Mouse (Mus musculus) embryo, embryonic 10 days (tissue): ENCODE measurements around the gene Plekhg4.
A peak's percentile ranks its signal among the peaks of the same experiment; 100 is the strongest.

ENCODE experiments used
- DNase-seq: peaks from one replicate; pipeline ENCODE4 v3.0.0-alpha.2; 2015; ENCODE audit warnings: low spot score

Plekhg4 gene

DNA sequence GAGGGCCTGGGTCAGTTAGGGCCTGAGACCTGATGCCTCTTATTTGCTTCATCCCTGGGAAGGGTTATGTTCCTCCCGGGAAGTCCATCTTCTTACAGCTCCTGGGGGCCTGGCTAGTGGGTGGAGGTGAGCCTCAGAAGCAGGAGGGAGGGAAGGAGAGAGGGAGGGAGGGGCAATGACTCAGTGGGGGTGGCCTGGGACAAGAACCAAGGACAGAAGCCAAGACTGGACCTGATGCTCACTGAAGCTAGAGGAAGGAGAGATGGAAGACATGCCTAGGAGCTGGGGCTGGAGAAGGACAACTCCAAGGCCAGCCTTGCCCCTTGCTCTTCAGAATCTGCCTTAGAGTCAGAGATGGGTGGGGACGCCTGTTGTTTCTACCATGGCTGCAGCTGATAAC, at the start of gene Plekhg4:
Gene Plekhg4 (plus strand): TSS at position 243 of the 400 bp plus-strand sequence.
- no peak for DNase-seq

DNA sequence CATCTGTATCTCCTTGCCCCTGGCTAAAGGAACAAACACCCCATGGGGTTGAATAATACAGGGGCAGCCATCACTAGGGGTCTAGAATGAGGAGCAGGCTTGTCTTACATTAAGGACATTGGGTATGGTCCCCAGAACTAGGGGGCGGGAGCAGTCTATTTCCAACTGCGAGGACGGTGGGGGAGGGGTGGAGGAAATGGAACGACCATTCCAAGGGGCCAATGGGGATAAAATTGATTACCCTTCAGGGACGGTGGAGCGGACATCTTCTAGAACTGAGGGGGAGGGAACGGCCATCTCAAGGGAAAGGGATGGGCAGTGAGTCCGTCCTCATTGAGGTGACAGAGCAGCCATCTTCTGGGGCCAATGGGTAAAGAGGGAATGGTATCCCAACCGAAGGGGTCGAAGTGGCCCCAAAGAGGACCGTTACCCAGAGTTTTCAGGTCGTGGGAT, 47.4 kb upstream of the Plekhg4 start:
- DNase-seq: peak; percentile 37

DNA sequence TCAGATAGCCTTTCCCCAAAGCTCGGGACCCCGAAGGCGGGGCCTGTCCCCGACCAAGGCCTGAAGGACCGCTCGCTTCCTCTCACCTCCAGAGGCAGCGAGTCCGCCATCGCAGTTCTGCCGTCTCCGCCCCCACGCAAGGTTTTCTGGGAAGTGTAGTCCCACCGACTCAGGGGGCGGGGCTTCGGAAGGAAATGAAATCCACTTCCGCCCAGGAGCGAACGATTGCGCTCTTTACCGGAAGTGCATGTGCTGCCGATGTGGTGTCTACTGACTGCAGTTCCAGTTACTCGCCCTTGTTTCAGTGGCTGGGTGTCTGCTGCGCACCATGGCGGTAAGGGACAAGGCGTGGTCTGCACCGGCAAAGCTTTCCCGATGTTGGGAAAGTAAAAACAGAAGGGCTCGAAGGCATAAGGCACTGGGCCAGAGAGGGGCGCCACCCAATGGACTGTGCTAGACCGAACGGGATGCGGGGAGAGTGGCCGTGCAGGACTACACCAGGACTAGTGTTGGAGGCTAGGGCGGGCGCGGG, 46.9 kb upstream of the Plekhg4 start, which contains the start of the genes Lrrc29 and Tmem208:
Gene Lrrc29 (minus strand): TSS at position 138 of the 532 bp plus-strand sequence.
Gene Tmem208 (plus strand): TSS at position 214 of the 532 bp plus-strand sequence.
- DNase-seq: peak; percentile 98

DNA sequence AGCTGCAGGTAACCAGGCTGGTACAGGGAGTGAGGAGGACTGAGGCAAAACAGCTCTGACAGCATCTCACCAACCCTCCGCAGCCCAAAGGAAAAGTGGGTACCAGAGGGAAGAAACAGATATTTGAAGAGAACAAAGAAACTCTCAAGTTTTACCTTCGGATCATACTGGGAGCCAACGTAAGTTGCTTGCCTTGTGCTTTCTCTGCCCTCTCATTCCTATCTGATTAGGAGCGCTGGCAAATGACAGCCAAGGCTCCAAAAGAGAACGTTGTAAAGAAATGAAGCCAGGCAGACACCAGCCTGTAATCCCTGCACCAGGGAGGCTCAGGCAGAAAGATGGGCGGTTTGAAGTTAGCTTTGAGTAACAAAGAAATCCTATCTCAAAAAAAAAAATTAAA, 46.1 kb upstream of the Plekhg4 start:
- DNase-seq: no peak

DNA sequence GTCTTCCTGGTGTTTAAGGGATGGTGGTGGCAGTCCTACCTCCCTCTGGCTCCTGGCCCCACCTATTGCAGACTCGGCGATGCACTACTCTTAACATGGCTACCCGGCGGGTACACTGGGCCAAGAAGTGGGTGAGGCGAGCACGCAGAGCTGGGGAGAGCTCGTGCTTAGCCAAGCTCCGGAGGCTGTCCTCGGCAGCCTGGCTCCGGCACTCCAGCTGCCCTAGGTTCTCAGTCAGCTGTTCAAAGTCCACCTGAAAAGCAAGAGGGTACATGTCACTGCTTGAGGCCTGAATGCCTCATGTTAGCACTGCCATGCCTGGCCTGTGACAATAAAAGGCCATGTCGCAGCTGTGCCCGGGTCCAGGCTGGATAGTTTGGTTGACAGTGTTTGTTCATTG, 42.7 kb upstream of the Plekhg4 start:
- no peak for DNase-seq

DNA sequence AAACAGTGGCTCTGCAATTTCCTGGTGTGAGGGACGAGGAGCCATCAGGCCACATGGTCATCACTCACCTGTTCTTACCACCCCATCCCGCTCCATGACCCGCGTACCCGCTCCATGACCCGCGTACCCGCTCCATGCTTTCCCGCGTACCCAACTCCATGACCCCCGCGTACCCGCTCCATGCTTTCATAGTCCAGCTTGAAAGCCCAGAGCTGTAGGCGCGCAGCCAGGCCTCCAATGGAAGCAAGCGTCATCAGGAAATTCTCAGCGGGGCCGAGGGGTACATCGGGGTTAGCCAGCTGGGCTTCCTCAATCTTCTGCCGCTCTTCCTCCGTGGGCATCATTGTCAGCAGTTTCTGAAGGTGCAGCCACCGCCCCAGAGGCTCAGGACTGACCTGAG, 41.6 kb upstream of the Plekhg4 start:
- no peak for DNase-seq

DNA sequence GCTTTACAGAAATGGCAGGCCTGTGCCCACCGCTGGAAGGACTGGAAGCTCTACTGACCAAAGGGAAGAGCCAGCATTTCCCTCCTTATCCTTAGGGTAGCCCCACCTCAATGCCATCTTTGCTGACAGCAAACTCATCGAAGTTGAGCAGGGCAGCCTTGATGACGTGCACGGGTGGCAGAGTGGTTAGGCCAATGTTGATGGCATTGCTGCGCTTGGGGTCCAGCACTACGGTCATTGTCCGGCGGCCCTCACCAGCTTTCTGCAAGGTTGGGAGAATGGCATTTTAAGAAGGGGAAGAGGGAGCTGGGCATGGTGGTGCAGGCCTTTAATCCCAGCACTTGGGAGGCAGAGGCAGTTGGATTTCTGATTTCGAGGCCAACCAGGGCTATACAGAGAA, 41.1 kb upstream of the Plekhg4 start:
- DNase-seq: no peak

DNA sequence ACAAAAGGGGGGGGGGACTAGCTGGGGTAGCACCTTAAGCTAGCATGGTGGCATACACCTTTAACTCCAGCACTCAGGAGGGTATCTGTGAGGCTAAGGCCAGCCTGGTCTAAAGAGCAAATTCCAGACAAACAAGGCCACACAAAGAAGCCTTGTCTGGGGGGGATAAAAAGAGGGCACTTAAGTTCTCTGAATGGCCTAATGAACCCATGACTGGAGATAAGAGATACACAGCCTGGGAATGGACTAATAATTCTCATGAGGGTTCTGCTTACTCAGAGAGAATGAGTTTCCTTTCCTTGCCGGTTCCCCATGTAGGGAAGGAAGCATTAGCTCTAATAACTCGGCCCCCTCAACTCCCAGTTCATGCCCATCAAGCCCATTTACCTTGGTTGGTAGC, 40.6 kb upstream of the Plekhg4 start:
- DNase-seq: no peak

DNA sequence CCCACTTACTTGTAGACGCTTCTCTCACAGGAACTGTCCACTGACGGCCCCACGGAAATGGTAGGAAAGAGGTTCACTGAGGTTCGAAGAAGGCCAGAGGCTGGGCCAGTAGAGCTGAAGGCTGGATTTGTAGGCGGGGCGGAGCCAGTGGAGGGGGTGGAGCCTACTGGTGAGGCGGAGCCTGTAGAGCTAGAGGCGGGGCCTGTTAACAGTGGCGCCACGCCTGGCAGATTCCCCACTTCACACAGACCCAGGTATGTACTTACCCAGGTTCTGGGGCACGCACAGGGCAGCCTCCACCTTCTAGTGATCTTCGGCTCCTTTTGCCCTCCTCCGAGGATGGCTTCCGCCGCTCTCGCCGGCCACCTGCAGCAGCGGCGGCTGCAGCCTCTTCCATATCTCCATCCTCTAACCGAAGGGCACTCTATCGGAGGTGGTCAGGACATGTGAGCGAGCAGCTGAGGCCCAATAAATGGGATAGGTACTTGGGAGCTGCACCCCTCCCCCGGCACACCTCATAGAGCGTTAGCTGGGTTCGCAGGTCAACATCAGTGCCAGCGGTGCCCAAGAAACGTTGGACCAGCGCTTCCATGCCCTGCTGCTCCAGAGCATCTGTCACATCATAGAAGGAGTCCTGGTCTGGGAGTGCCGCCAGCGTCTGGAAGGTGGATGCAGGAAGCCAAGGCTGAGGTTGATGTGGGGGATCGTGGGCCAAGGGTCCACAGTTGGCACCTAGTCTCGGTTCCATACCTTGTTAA, 36.5 kb upstream of the Plekhg4 start:
- no peak for DNase-seq

DNA sequence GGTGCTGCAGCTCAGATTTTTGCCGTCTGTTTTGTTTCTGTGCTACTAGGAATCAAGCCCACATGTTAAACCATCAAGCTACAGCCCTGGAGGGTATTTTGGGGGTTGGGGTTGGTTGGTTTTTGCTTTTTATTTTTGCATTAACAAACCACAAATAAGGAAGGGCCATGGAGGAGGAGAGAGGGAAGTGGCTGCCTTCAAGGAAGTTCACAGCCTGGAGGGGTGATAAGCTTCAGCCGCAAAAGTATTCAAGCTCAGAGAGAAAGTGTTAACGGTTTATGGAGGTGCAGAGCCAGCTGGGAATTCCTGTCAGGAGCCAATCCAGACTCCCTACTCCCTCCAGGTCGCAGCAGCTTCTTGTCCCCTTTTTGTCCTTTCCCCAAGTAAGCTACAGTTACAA, 34.1 kb upstream of the Plekhg4 start:
- no peak for DNase-seq

DNA sequence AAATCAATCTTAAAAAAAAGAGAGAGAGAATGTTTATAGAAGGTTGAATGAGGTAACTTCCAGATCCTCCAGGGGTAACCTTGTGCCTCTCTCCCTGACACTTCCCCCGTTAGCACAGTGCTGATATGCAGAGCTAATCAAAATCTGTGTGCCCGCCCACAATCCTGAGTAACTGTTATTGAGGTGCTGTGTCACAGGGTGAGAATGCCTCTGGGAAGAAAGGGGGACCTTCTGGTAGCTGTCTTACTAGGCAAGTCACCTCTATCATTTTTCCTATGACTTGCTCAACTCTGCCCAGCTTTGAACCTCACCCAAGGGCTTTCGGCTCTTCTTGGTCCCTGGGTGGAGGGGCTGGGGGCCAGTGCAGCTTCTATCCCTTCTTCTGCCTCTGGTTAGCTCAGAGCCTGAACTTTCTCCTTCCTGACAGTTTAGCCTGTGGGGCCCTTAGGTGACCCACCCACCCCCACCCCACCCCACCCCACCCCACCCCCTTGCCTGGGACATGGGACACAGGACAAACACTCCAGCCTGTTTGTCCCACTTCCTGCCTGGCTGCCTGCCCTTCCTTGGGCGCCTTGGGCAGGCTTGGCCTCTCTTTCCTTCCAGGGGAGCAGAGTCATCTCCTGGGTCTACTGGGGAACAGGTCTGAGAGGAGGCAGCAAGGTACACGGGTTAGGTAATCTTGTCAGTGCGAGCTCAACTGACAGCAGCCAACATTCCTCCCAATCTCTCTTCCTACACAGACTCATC, 33.0 kb upstream of the Plekhg4 start:
- DNase-seq: no peak

DNA sequence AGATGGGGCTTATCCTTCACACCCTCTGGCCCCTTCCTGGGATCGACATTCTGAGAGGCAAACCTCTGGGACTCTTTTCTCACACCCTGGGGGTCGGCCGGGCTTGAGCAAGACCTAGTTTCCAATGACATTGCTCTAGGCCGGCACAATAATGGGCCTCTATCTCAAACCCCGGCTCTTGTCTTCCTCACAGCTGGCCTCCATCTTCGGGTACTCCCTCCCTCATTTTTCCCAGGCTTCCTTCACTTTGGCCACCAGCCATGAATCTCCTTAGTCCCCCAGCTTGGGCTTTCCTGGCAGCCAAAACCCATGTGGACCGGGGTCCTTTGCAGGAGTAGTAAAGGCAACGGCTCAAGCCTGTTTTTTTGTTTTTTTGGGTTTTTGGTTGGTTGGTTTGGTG, 31.7 kb upstream of the Plekhg4 start:
- DNase-seq: no peak

DNA sequence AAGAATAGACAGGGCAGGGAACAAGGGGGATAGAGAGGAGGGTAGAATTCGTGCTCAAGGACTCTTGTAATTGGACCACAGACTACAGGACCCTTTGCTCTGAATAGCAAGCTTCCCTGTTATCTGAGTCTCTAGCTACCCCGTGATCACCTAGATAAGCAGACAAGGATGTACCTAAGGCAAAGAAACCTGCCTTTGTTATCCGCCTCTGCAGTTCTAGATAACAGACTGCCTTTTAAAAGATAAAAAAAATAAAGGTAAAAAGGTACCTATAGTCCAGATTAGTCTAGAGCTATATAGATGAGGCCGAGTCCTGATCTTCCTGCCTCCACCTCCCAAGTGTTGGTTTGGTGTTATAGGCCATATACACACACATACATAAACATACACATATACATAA, 30.3 kb upstream of the Plekhg4 start:
- no peak for DNase-seq

DNA sequence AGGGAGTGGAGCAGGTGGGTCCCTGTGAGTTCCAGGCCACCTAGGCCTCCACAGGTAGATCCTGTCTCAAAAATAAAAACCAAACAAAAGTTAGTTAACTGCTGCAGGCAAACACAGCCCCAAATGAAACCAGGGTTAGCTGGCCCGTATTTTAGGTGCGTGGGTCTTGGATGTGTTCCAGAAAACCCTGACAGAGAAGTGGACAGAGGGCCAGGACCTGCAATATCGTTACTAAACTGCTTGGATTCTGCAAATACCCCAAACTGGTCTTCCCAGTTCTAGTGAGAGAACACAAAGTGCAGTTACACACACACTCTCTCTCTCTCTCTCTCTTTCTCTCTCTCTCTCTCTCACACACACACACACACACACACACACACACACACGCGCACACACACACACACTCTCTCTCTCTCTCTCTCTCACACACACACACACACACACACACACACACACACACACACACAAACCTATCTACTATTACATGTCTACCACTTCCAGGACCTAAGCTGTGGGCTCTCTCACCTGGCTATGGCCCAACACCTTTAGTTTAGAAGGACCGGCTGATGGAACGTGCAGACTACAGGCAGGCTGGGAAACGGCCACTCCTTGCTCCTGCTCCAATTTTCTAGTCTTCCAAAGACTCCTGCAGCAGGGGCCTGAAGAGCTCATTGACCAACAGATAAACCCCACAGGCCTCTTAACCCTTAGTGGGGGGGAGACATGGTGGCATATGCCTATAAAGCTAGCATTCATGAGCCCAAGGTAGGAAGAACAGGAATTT, 29.1 kb upstream of the Plekhg4 start:
- no peak for DNase-seq

DNA sequence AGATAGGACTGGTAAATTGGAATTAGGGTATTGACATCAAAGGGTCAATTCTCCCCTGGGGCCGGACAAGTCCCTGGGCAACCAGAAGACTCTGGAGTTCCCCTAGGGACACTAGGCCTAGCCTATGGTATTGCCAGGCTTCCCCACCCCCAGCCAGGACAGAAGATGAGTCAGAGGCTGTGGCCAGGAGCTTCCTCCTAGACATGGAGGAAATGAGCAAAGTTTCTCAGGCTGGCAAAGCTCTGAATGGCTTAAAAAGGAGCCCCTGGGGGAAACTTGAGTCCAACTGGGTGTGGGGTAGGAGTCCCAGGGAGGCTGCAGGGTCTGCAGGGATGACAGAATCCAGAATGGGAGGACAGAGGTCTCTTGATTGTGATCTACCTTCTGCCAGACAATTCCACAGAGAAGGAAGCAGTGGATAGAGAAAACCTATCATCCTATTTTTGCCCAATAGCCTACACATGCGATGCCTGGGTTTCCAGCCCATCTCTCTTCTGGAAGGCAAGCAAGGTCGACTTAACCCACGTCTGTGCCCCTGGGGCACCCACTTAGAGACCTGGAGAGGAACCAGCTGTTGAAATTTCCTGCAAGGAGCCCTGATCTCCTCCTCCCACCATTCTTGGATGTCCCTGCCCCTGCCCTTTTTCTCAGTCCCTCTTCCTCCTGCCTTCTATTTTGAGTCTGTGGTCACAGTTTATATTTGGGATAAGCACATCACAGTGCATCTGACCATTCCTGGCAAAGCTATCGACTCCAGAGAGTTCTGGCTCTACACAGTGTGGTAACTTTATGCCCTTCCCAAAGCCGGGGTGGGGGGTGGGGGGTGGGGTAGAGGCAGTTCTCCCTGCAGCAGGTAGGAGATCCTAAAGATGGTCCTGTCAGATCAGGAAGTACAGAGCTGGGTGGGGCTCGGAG, 27.8 kb upstream of the Plekhg4 start:
- DNase-seq: no peak

DNA sequence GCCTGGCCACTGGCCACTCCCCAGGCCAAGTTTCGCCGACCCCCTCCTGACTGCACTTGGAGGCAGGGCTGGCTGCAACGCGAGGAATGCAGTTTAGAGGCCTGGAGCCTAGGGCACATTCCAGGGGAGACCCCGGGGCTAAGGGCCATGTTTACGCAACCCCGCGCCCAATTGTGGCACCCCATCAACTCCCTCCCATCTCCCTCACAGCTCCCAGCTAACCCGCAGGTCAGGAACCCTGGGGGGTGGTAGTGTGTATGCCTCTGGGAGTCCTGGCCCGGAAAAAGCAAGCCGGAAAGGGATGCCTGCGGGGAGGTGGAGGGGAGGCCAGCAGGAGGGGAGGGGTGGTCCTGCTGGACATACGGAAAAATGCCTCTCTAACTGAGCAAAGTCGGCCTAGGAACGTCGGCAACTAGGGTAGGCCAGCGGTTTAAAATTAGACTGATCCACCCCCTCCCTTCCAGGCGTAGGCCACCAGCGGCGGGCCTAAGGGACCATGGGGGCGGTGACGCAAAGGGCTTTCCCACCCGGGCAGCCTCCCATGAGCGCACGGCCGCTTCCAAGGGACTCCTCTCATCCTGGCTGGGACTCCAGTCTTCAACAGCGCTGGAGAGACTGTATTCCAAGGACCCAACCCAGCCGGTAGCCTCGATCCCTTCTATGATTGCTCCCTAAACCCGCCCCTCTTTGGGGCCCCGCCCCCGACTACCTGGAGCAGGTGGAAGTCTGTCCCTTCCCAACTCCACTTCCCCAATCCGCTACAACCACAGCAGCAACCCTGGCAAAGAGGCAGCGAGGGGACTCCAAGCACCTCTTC, 26.3 kb upstream of the Plekhg4 start:
- peak; percentile 81 for DNase-seq

DNA sequence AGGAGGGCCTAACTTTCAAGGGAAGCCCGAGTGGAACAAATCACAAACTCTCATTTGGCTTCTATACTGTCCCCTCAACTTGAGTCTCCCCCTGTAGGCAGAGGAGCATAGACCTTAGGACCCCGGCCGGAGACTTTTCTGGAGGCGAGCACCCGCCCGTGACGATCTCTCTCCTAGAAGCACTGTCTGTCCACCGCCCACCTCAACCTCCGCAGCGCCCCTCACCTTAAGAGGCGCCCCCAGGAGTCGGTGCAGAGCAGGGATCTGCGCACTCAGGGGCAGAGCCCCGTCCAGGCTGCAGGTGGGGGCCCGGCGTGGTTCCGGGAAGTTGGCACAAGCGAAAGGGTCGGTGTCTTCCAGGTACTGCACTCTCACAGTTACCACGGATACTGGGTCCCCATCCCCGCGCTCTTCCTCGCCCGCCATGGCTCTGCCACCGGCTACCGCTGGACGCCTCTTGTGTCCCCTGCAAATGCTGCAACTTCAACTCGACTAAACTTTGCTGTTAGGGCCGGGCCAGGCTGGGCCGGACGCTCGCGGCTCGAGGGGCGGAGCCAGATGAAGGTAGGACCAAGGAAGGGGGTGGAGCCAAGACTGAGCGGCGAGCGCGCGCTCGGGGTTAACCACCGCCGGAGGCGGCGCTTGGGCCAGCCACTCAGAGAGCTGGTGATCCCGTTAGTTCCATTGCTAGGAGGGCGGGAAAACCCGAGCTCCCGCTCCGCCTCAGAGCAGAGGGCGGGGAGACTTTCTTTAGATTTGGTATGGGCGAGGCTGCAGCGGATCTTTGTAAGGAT, 25.4 kb upstream of the Plekhg4 start, which contains the start of gene Fhod1:
Gene Fhod1 (minus strand): TSS at position 526 of the 794 bp plus-strand sequence.
- peak; percentile 97 for DNase-seq

DNA sequence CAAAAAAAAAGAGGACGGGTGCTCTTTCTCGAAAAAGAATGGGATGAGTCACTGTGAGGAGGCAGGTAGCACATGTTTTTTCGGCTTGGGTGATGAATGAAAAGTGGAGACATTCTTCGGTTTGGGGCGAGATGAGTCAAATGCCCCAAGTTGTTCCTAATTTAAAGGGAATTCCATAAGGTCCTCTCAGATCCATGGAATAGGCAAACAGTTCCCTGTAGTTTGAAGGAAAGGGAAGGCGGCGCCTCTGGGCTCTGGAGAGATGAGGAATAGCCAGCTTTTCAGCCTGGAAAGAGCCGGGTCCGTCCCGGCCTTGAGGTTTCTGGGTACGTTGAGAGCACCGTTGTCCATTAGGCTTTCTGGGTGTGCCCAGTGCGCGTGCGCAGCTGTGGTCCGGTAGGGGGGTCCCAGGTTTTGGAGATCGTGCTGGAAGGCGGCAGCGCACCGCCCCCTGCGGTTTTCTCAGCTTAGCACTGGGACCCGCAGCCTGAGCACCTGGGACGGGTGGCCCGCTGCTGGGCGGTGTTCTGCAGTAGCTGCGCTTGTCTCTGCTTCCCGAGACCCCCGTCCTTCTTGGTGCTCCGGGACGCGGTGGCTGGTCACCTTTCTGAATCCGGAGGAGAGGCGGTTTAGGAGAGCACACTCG, 24.5 kb upstream of the Plekhg4 start, which contains the start of gene Slc9a5:
Gene Slc9a5 (plus strand): TSS at position 394 of the 646 bp plus-strand sequence.
- DNase-seq: peak; percentile 88
